Mouse (Mus musculus) heart, embryonic 16.5 days (tissue): ENCODE measurements around the gene Fam71e1. TPM values are rescaled to one million over a fixed set of nuclear protein-coding genes. Genes with fewer than 3 reads are reported as not detected.

Experiments
- ATAC-seq: fragments of 200-750 bp; cut with Nextera tagmentation; replicated peaks from 2 replicates; pipeline ENCODE4 v1.8.0; 2017; ENCODE audit warnings: moderate number of reproducible peaks; ENCODE audit not compliant: insufficient read depth, low FRiP score; ENCODE audit errors: extremely low read depth
- H3K27ac ChIP-seq: fragments of 300-500 bp; sonication (generic); 2 replicates; pipeline ENCODE4 v1.5.1; 2014; ENCODE audit warnings: mild to moderate bottlenecking, low read length, control low read depth, moderate library complexity
- H3K27me3 ChIP-seq: fragments of 300-500 bp; sonication (generic); 2 replicates; pipeline ENCODE4 v1.6.1; 2014; ENCODE audit warnings: low read length, mixed read lengths; ENCODE audit not compliant: control insufficient read depth, insufficient read depth
- H3K36me3 ChIP-seq: fragments of 300-500 bp; sonication (generic); 2 replicates; pipeline ENCODE4 v1.6.1; 2014; ENCODE audit not compliant: control insufficient read depth, insufficient read depth
- H3K4me1 ChIP-seq: fragments of 300-500 bp; sonication (generic); 2 replicates; pipeline ENCODE4 v1.6.1; 2014; ENCODE audit warnings: low read length, mixed read lengths; ENCODE audit not compliant: control insufficient read depth, insufficient read depth
- H3K4me2 ChIP-seq: fragments of 300-500 bp; sonication (generic); 2 replicates; pipeline ENCODE4 v1.6.1; 2014; ENCODE audit warnings: low read depth, mild to moderate bottlenecking, control low read depth, low read length
- H3K4me3 ChIP-seq: fragments of 300-500 bp; sonication (generic); 2 replicates; pipeline ENCODE4 v1.5.1; 2014; ENCODE audit warnings: mild to moderate bottlenecking, control low read depth, low read length
- H3K9ac ChIP-seq: fragments of 300-500 bp; sonication (generic); 2 replicates; pipeline ENCODE4 v1.6.1; 2014; ENCODE audit warnings: low read length, control low read depth
- H3K9me3 ChIP-seq: fragments of 300-500 bp; sonication (generic); replicated peaks from 2 replicates; pipeline ENCODE4 v1.6.1; 2016; ENCODE audit warnings: low read length; ENCODE audit not compliant: control insufficient read depth
- WGBS: fragments of 180-500 bp; shearing (Covaris S2); extraction: QIAGEN DNeasy Blood & Tissue Kit; methylation state at CpG from one replicate; pipeline ENCODE4 v1.1.7; 2014; 5-methylcytosine and 5-hydroxymethylcytosine counted together
- polyA plus RNA-seq: library from polyadenylated mRNA; unstranded; fragments of >200 nt; fragmentation: Nextera tagmentation; extraction: Ambion mirVana; gene quantifications from 2 replicates; pipeline ENCODE4 v1.2.1, GENCODE M21; 2015

Gene Fam71e1
- polyA plus RNA-seq, 1 experiment from 2014 or later, result 6.8 TPM

GRCm38 (mm10) chr7:44534656-44535441 is 38.5 kb downstream of the Fam71e1 start:
- Histone ChIP-seq H3K4me2 (no peak overlapping the region), H3K27me3 (no peaks in the 10 kb centered on the region), H3K4me3 (no peak overlapping the region), H3K4me1 (peaks cover 13% of the 10 kb centered on the region), H3K9me3 (no peaks in the 10 kb centered on the region), H3K27ac (no peak overlapping the region), H3K9ac (no peak overlapping the region), H3K36me3 (peaks cover 33% of the 10 kb centered on the region)
- no peak for ATAC-seq
- 89% methylated on average over 19 of the region's 19 CpGs for WGBS

GRCm38 (mm10) chr7:44535657-44536589 is 39.5 kb downstream of the Fam71e1 start:
- Histone ChIP-seq H3K4me3 (no peak overlapping the region), H3K27me3 (no peaks in the 10 kb centered on the region), H3K9ac (peak overlapping the region; percentile 14; the same call in 1 of the 2 replicates), H3K4me1 (peaks cover 13% of the 10 kb centered on the region), H3K9me3 (no peaks in the 10 kb centered on the region), H3K27ac (peak overlapping the region; percentile 23; the same call in 1 of the 2 replicates), H3K4me2 (no peak overlapping the region), H3K36me3 (peaks cover 42% of the 10 kb centered on the region)
- no peak for ATAC-seq
- WGBS, result 86% methylated on average over 27 of the region's 27 CpGs

- Histone ChIP-seq H3K27me3 (no peaks in the 10 kb centered on the region), H3K9ac (peak overlapping the region; percentile 14; the same call in 1 of the 2 replicates), H3K27ac (peak overlapping the region; percentile 23; the same call in 1 of the 2 replicates), H3K4me2 (no peak overlapping the region), H3K36me3 (peaks cover 48% of the 10 kb centered on the region), H3K9me3 (no peaks in the 10 kb centered on the region), H3K4me3 (no peak overlapping the region), H3K4me1 (peaks cover 13% of the 10 kb centered on the region)
- WGBS, result 59% methylated on average over 6 of the region's 6 CpGs
- 0 out of 2 replicates have a peak, but pooled peaks have one; percentile 5 for ATAC-seq
Measured at GRCm38 (mm10) chr7:44536590-44536968, 40.2 kb downstream of the Fam71e1 start.

- 54% methylated on average over 7 of the region's 7 CpGs for WGBS
- Histone ChIP-seq H3K27ac (0 out of 2 replicates have a peak overlapping the region, but pooled peaks have one; percentile 4), H3K4me1 (peaks cover 13% of the 10 kb centered on the region), H3K27me3 (no peaks in the 10 kb centered on the region), H3K4me3 (no peak overlapping the region), H3K4me2 (no peak overlapping the region), H3K9me3 (no peaks in the 10 kb centered on the region), H3K9ac (peak overlapping the region; percentile 14; the same call in 1 of the 2 replicates), H3K36me3 (peaks cover 51% of the 10 kb centered on the region)
- 0 out of 2 replicates have a peak, but pooled peaks have one; percentile 1 for ATAC-seq
Measured at GRCm38 (mm10) chr7:44537009-44537408, 40.6 kb downstream of the Fam71e1 start.

GRCm38 (mm10) chr7:44537496-44537895 is 41.1 kb downstream of the Fam71e1 start:
- Histone ChIP-seq H3K9ac (no peak overlapping the region), H3K4me2 (no peak overlapping the region), H3K27ac (no peak overlapping the region), H3K4me1 (peaks cover 13% of the 10 kb centered on the region), H3K9me3 (no peaks in the 10 kb centered on the region), H3K36me3 (peaks cover 52% of the 10 kb centered on the region), H3K27me3 (no peaks in the 10 kb centered on the region), H3K4me3 (no peak overlapping the region)
- ATAC-seq, result no peak
- 90% methylated on average over 13 of the region's 13 CpGs for WGBS

GRCm38 (mm10) chr7:44538756-44539624 is 42.6 kb downstream of the Fam71e1 start:
- Histone ChIP-seq H3K9ac (no peak overlapping the region), H3K36me3 (peaks cover 48% of the 10 kb centered on the region), H3K4me2 (no peak overlapping the region), H3K9me3 (no peaks in the 10 kb centered on the region), H3K4me1 (peaks cover 13% of the 10 kb centered on the region), H3K4me3 (no peak overlapping the region), H3K27ac (no peak overlapping the region), H3K27me3 (no peaks in the 10 kb centered on the region)
- 92% methylated on average over 41 of the region's 41 CpGs for WGBS
- no peak for ATAC-seq

GRCm38 (mm10) chr7:44542555-44542954 is 46.2 kb downstream of the Fam71e1 start:
- H3K27me3 ChIP-seq, result no peaks in the 10 kb centered on the region
- H3K36me3 ChIP-seq, result peaks cover 32% of the 10 kb centered on the region
- no peak overlapping the region for H3K9ac ChIP-seq
- no peak overlapping the region for H3K4me2 ChIP-seq
- H3K4me3 ChIP-seq, result no peak overlapping the region
- peaks cover 3% of the 10 kb centered on the region; the same call in 1 of the 2 replicates for H3K9me3 ChIP-seq
- H3K27ac ChIP-seq, result no peak overlapping the region
- 89% methylated on average over 11 of the region's 11 CpGs for WGBS
- peaks cover 4% of the 10 kb centered on the region; the same call in 1 of the 2 replicates for H3K4me1 ChIP-seq
- ATAC-seq, result no peak

GRCm38 (mm10) chr7:44543071-44543470 is 46.7 kb downstream of the Fam71e1 start:
- H3K9me3 ChIP-seq, result peaks cover 3% of the 10 kb centered on the region; the same call in 1 of the 2 replicates
- ATAC-seq, result no peak
- H3K4me3 ChIP-seq, result no peak overlapping the region
- peaks cover 27% of the 10 kb centered on the region for H3K36me3 ChIP-seq
- H3K9ac ChIP-seq, result no peak overlapping the region
- H3K4me1 ChIP-seq, result peaks cover 9% of the 10 kb centered on the region; the same call in 1 of the 2 replicates
- no peak overlapping the region for H3K4me2 ChIP-seq
- H3K27me3 ChIP-seq, result no peaks in the 10 kb centered on the region
- H3K27ac ChIP-seq, result no peak overlapping the region
- 78% methylated on average over 12 of the region's 12 CpGs for WGBS
